Mouse (Mus musculus): ENCODE measurements around the gene Slc25a10. TPM values are rescaled to one million over a fixed set of nuclear protein-coding genes. Genes with fewer than 3 reads are reported as not detected.
A peak's percentile ranks its signal among the peaks of the same experiment; 100 is the strongest.

The Slc25a10 gene
- polyA plus RNA-seq, 1 experiment from 2014 or later, result 99.7 TPM

DNA sequence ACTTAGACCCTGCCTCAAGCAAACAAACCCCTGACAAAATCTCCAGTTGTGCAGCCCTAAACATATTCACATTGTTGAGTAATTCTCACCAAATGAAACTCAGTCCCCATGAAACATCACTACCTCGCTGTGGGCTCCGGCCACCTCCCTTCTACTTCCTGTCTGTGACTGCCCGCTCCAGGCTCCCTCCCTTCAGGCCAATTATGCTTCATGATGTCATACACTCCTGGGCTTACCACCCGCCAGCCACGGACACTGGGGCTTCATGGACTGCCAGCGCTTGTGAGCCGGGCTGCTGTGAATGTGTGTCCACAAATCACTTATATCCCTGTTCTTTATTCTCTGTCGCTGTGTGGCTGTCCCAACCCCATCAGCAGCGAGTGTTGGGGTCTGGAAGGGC, 28.1 kb downstream of the Slc25a10 start:
- no peaks in the 10 kb centered on the region for H3K27me3 ChIP-seq (ENCODE audit: insufficient read depth, low read length)
- DNase-seq, result peak; percentile 56
- WGBS (ENCODE audit: insufficient replicate concordance), result 44% methylated on average over 9 of the region's 9 CpGs
- H3K4me2 ChIP-seq (ENCODE audit: low read depth, low read length), result no peak overlapping the region; the same call in 1 of the 2 replicates
- H3K36me3 ChIP-seq (replicated peaks; ENCODE audit: insufficient read depth, low read length), result no peaks in the 10 kb centered on the region
- ATAC-seq, result peak; percentile 43
- H3K27ac ChIP-seq (ENCODE audit: low read depth), result peak overlapping the region; percentile 17
- peak overlapping the region; percentile 18; the same call in 1 of the 2 replicates for H3K9ac ChIP-seq (replicated peaks)
- TF ChIP-seq EP300 (IDR thresholded peaks at IDR 0.05; ENCODE audit: low read depth) (no peak), CTCF (IDR thresholded peaks at IDR 0.05; ENCODE audit: low read depth) (no peak)
- H3K4me1 ChIP-seq (ENCODE audit: insufficient read depth), result peaks cover 18% of the 10 kb centered on the region
- H3K9me3 ChIP-seq (ENCODE audit: low read length), result no peaks in the 10 kb centered on the region
- H3K4me3 ChIP-seq (ENCODE audit: low read depth, low read length), result no peak overlapping the region

DNA sequence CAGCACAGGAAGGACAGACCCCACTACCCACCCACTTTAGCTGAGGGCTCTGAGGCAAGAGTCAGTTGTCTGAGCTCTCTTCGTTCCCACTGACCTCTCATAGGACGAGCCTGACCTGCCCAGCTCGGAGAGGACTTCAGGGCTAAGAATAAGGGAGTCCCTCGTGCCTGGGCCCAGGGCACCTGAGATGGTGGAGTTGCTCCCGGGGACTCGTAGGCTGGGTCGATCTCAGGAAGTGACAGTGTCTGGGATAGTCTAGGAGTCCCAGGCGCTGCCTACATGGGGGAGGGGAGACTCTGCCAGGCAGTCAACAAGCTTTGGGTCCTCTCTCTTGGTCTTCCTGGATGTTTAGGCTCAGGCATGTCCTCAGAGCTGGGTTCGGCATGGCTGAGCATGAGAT, 28.9 kb downstream of the Slc25a10 start:
- WGBS (ENCODE audit: insufficient replicate concordance), result 75% methylated on average over 9 of the region's 9 CpGs
- Histone ChIP-seq H3K9me3 (ENCODE audit: low read length) (no peaks in the 10 kb centered on the region), H3K4me2 (ENCODE audit: low read depth, low read length) (no peak overlapping the region), H3K9ac (replicated peaks) (no peak overlapping the region), H3K27me3 (ENCODE audit: insufficient read depth, low read length) (no peaks in the 10 kb centered on the region), H3K4me3 (ENCODE audit: low read depth, low read length) (no peak overlapping the region), H3K27ac (ENCODE audit: low read depth) (peak overlapping the region; percentile 17; the same call in 1 of the 2 replicates), H3K36me3 (replicated peaks; ENCODE audit: insufficient read depth, low read length) (no peaks in the 10 kb centered on the region), H3K4me1 (ENCODE audit: insufficient read depth) (peaks cover 18% of the 10 kb centered on the region)
- ATAC-seq, result no peak
- no peak for TF ChIP-seq EP300 (IDR thresholded peaks at IDR 0.05; ENCODE audit: low read depth)
- DNase-seq, result no peak

DNA sequence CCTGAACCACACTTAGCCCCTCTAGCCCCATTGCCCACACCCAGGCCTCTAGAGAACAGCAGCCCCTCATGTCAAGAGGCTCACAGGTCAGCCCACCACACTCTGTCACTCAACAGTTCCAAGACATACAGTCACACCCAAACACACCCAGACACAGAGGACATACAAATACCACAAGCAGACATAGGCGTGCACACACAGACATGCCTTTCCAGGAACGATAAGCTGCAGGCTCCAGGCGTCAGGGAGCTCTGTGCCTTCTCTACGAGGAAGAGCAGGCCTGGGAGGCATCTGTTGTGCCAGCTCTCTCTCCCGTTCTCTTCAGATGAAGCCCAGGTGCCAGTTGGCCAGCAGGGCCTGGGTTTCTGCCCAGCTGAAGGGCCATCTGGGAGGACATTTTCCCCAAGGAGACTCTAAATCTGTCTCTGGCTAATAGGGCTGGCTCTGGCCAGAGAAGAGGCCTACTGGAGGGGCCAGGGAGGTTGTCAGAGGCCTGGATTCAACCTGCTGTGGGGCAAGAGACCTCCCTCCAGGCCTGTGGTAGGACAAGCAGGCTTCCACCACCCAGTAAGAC, 29.4 kb downstream of the Slc25a10 start:
- DNase-seq, result no peak
- no peak overlapping the region for H3K4me2 ChIP-seq (ENCODE audit: low read depth, low read length)

DNA sequence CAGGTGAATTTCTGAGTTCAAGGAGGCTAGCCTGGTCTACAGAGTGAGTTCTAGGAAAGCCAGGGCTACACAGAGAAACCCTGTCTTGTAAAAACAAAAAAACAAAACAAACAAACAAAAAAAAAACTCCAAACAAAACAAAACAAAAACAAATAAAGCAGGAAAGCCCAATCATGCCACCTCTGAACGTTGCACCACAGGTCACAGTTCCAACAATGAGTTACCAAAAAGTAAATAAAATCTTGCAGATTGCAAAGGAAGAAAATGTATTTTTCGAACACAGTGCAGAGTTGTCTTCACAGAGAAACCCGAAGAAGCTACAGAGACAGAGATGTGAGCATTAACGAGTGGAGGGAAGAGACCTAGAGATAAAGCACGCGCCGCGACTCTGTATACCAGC, 30.9 kb downstream of the Slc25a10 start:
- no peaks in the 10 kb centered on the region for H3K27me3 ChIP-seq (ENCODE audit: insufficient read depth, low read length)
- no peak for DNase-seq
- no peak for ATAC-seq
- TF ChIP-seq EP300 (IDR thresholded peaks at IDR 0.05; ENCODE audit: low read depth) (no peak), CTCF (IDR thresholded peaks at IDR 0.05; ENCODE audit: low read depth) (no peak)
- H3K36me3 ChIP-seq (replicated peaks; ENCODE audit: insufficient read depth, low read length), result no peaks in the 10 kb centered on the region
- H3K4me2 ChIP-seq (ENCODE audit: low read depth, low read length), result no peak overlapping the region
- no peak overlapping the region for H3K9ac ChIP-seq (replicated peaks)
- no peak overlapping the region for H3K27ac ChIP-seq (ENCODE audit: low read depth)
- no peak overlapping the region for H3K4me3 ChIP-seq (ENCODE audit: low read depth, low read length)
- 74% methylated on average over 8 of the region's 8 CpGs for WGBS (ENCODE audit: insufficient replicate concordance)
- no peaks in the 10 kb centered on the region for H3K9me3 ChIP-seq (ENCODE audit: low read length)
- H3K4me1 ChIP-seq (ENCODE audit: insufficient read depth), result peaks cover 18% of the 10 kb centered on the region

More for the DNA sequence above, 29.4 kb downstream of the Slc25a10 start:
- peaks cover 15% of the 10 kb centered on the region for H3K4me1 ChIP-seq (ENCODE audit: insufficient read depth)
- no peaks in the 10 kb centered on the region for H3K9me3 ChIP-seq (ENCODE audit: low read length)
- H3K4me3 ChIP-seq (ENCODE audit: low read depth, low read length), result no peak overlapping the region
- H3K27ac ChIP-seq (ENCODE audit: low read depth), result peak overlapping the region; percentile 31; the same call in 1 of the 2 replicates
- TF ChIP-seq EP300 (IDR thresholded peaks at IDR 0.05; ENCODE audit: low read depth), result no peak
- no peak for TF ChIP-seq CTCF (IDR thresholded peaks at IDR 0.05; ENCODE audit: low read depth)
- H3K9ac ChIP-seq (replicated peaks), result no peak overlapping the region
- H3K36me3 ChIP-seq (replicated peaks; ENCODE audit: insufficient read depth, low read length), result no peaks in the 10 kb centered on the region
- peak; percentile 70 for ATAC-seq
- WGBS (ENCODE audit: insufficient replicate concordance), result 70% methylated on average over 5 of the region's 5 CpGs
- no peaks in the 10 kb centered on the region for H3K27me3 ChIP-seq (ENCODE audit: insufficient read depth, low read length)

DNA sequence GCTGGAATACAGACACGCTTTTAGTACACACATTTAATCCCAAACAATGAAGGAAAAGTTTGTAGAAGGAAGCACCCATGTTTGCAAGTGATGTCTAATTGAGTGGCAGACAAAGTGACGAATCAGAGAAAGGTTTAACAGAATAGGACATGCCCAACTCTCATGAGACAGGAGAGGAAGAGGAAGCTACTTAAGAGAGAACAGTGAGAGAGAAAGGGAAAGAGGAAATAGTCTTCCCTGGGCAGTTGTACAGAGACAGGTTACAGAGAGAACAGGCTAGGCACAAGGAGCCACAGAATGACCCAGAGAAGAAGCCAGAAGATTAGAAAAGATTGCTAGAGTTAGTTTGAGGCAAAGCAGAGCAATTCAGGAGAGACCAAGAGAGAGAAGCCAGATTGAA, 34.3 kb downstream of the Slc25a10 start:
- H3K27ac ChIP-seq (ENCODE audit: low read depth), result peak overlapping the region; percentile 70
- 74% methylated on average over 2 of the region's 2 CpGs for WGBS (ENCODE audit: insufficient replicate concordance)
- no peaks in the 10 kb centered on the region for H3K9me3 ChIP-seq (ENCODE audit: low read length)
- peaks cover 28% of the 10 kb centered on the region for H3K4me1 ChIP-seq (ENCODE audit: insufficient read depth)
- no peak for ATAC-seq
- TF ChIP-seq CTCF (IDR thresholded peaks at IDR 0.05; ENCODE audit: low read depth) (no peak), EP300 (IDR thresholded peaks at IDR 0.05; ENCODE audit: low read depth) (no peak)
- peak; percentile 9 for DNase-seq
- H3K4me2 ChIP-seq (ENCODE audit: low read depth, low read length), result no peak overlapping the region
- no peak overlapping the region for H3K4me3 ChIP-seq (ENCODE audit: low read depth, low read length)
- H3K36me3 ChIP-seq (replicated peaks; ENCODE audit: insufficient read depth, low read length), result no peaks in the 10 kb centered on the region
- no peak overlapping the region for H3K9ac ChIP-seq (replicated peaks)
- H3K27me3 ChIP-seq (ENCODE audit: insufficient read depth, low read length), result peaks cover 23% of the 10 kb centered on the region

DNA sequence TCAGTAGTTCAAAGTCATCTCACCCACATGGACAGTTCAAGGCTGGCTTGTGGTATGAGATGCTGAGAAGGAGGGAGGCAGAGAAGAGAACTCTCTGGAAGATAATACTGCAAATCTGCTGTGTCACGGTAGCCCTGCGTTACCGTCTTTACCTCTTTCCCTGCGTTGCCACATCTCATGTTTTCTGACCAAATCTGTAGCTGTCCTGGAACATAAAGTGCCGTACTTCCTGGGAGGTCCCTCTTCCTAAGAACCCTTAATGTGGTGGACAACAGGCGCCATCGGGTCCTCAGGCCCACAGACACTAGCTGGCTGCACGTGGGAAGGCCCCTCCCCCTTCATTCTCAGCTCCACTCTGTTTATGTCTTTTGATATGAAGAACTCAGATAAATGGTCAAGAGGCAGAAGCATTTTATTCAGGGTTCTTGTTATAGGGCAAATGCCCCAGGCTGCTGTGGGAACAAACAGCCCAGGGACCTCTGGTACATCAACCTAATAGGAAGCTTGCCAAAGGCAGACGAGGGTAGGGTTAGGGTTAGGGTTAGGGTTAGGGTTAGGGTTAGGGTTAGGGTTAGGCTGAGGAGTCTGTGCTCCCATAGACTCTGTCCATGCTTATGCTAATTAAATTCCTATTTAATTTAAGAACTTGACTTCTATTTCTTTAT, 36.2 kb downstream of the Slc25a10 start:
- TF ChIP-seq EP300 (IDR thresholded peaks at IDR 0.05; ENCODE audit: low read depth) (peak; percentile 50; the same call in 1 of the 2 replicates), CTCF (IDR thresholded peaks at IDR 0.05; ENCODE audit: low read depth) (no peak)
- Histone ChIP-seq H3K4me3 (ENCODE audit: low read depth, low read length) (no peak overlapping the region), H3K9me3 (ENCODE audit: low read length) (no peaks in the 10 kb centered on the region), H3K27ac (ENCODE audit: low read depth) (peak overlapping the region; percentile 93), H3K9ac (replicated peaks) (peak overlapping the region; percentile 7; the same call in 1 of the 2 replicates), H3K27me3 (ENCODE audit: insufficient read depth, low read length) (peaks cover 38% of the 10 kb centered on the region), H3K4me1 (ENCODE audit: insufficient read depth) (peaks cover 31% of the 10 kb centered on the region), H3K4me2 (ENCODE audit: low read depth, low read length) (no peak overlapping the region), H3K36me3 (replicated peaks; ENCODE audit: insufficient read depth, low read length) (no peaks in the 10 kb centered on the region)
- 0 out of 2 replicates have a peak, but pooled peaks have one; percentile 9 for ATAC-seq
- WGBS (ENCODE audit: insufficient replicate concordance), result 50% methylated on average over 9 of the region's 9 CpGs
- DNase-seq, result no peak
